Mouse (Mus musculus): Measurements from ENCODE around the gene Dnm1.
"Not testable (repeated sequence)": the region's sequence is repeated elsewhere in the genome, so short reads cannot be mapped to it uniquely, and the experiment has no call there.

Dnm1 gene

DNA sequence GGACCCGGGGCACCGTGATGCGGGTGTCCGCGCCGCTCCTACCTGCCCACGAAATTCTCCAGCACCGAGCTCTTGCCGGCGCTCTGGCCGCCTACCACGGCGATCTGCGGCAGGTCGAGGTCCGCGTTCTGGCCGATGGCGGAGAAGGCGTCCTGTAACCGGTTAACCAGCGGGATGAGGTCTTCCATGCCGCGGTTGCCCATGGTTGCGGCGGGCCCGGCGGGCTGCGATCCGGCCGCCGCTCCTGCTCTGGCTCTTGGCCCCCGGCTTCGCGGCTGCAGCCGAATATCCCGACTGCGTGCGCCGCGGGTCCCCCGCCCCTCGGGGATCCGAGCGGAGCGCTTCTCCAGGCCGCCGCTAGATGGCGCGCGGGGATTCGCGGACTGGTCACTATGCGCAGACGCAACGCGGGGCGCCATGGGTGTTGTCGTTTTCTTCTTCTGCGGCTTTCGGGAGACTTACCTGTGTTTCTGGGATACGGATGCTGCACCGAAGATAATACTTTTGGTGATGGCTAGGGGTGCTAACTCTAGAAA is at the start of gene Dnm1:
Gene Dnm1, minus strand, starts transcription at position 332 of the 536 bp plus-strand sequence.
- DNase-seq, result peak; percentile 99 to 100

- peak in 1 of 2 experiments; percentile 38 for DNase-seq
Observed at GRCm38 (mm10) chr2:32396695-32397094, 43.6 kb upstream of the Dnm1 start.

DNA sequence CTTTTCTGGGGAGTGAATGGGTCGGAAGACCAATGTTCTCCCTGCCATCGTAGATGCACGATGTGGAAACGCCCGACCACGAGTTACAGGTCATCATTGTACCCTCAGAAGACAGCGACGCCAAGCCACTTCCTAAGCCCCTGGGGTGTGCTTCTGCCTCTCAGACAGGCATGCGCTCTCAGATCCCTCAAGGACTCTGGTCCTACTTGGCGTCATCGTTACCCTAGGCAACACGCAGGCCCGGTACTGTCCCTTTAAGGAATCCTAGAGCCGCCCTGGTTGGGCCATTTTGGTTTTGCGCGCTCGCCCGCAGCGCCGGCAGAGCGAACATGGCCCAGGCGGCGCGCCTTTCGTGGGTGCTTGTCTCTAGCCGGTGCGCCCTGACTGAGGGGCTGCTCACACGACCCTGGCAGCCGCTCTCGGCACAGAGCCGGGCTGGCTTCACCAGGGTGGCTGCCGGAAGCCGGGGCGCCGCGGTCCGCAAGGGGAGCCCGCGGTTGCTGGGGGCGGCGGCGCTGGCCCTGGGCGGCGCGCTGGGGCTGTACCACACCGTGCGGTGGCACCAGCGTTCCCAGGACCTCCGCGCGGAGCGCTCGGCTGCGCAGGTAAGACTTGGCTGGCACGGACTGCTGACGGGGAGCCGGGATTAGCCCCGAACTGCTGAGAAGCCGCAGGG is 42.9 kb upstream of the Dnm1 start:
- DNase-seq, result peak; percentile 91 to 93

GRCm38 (mm10) chr2:32395484-32395945 is 42.4 kb upstream of the Dnm1 start, which contains the start of gene Ptges2:
Ptges2 (plus strand) TSS chr2:32395896.
- DNase-seq, result peak; percentile 93 to 95

DNA sequence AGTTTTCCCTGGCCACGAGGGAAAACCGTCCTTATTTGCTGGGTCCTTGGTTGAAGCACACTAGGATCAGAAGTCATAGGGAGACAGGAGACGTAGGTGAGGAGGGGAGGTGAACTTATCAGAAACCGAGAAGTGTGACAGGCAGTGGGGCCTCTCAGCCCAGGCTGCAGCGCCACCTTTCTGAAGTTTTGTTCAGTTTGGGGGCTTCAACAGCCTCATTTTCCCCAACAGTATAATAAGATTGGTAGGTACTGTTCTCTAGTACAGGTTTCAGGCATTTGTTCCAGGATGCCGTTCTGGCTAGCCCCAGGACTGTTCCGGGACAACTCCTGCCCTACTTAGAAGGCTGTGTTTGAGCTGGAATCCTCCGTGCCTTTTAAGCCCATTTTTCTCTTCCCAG is 41.8 kb upstream of the Dnm1 start:
- peak in 1 of 2 experiments; percentile 52 for DNase-seq

DNA sequence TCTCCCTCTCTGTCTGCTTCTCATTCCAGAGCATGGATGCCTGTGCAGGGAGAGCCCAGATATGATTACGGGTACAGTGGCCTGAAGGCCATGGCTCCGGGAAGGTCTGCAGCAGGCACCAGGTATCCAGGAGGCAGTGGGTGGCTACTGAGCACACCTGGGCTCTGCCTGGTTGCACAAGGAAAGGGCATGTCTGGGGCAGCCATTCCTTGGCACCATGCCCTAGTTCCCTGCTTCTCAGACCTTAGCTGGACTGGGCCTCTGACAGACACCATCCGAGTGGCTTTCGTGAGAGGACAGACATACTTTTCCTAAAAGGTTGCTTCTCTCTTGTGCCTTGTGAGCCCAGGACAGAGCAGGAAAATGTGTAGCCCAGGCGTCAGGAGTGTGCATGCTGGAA is 38.9 kb upstream of the Dnm1 start:
- DNase-seq, result peak in 1 of 2 experiments; percentile 35

- no peak for DNase-seq
Observed at GRCm38 (mm10) chr2:32390871-32391270, 37.7 kb upstream of the Dnm1 start.

DNA sequence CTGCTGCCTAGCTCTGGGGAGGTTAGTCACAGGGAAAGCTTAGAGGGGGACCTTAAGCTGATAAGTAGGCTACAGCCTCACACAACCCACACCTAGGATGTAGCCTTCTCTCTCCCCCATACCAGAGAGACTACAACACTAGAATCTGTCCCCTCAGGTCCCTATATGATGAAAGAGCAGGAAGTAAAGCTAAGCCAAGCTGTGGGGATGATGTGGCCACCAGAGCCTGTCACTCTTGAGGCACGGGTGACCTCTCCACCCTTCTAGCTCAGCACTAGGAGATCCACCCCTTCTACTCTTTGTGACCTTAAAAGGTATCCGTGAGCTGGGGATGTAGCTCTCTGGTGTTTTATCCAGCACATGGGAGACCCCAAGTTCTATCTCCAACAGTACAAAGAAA is 36.0 kb upstream of the Dnm1 start:
- no peak for DNase-seq

DNA sequence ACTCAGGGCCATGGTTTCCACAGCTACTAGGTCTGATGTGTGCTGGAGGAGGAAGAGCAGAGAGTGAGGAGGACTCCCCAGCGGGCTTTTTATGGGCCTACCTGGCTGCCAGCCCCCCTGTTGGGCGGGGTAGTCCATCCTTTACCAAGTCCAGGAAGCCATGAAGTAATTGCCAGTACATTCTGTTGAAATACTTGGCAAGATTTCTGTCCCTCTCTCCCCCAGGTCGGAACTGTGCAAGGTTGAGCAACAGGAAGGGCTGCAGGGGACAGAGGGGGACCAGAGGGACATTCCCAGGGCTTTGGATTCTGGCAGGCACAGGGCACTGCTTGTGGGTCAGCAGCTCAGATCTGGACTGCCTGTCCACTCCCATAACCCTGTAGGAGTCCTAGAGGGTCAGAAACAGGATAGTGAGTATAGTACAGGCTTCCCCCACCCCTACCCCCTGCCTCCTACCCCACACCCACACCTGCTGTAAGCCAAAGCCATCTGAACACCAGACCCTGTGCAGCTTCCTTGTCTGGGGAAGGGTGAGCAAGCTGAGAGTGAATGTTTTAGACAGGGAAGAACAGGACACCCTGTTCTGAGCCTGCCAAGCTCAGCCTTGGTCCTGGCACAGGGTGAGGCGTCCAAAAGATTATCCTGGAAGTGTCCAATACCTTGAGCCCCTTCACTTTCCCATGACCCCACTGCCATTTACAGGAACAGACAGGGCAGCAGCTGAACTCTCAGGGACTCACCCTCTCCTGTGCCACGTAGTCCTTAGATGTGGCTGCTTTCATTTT is 34.8 kb upstream of the Dnm1 start, which contains the start of gene Lcn2:
Gene Lcn2, minus strand, starts transcription at position 547 of the 785 bp plus-strand sequence.
- no peak for DNase-seq

- DNase-seq, result no peak
Observed at GRCm38 (mm10) chr2:32382689-32383088, 29.6 kb upstream of the Dnm1 start.

DNA sequence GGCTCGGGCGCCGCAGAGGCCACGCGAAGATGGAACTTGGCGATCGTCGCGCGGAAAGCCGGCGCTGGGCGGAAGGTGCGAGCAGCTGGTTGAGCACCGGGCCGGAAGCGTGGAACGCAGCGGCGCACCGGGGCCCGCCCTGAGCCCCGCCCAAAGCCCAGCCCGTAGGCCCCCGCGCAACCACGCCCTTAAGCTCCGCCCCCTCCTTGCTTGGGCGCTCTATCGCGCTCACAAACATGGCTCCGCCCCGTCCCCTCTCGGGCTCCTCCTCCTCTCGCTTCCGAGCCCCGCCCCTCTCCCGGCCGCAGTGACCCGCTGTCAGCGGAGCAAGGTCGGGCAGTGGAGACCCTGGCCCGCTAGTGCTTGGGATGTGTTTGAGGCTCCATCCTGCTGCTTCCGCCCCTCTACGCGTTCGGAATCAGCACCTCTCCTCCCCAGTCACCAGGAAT is 28.7 kb upstream of the Dnm1 start, which contains the start of gene 1110008P14Rik:
Gene 1110008P14Rik, minus strand, starts transcription at position 164 of the 449 bp plus-strand sequence.
- peak; percentile 95 to 99 for DNase-seq

DNA sequence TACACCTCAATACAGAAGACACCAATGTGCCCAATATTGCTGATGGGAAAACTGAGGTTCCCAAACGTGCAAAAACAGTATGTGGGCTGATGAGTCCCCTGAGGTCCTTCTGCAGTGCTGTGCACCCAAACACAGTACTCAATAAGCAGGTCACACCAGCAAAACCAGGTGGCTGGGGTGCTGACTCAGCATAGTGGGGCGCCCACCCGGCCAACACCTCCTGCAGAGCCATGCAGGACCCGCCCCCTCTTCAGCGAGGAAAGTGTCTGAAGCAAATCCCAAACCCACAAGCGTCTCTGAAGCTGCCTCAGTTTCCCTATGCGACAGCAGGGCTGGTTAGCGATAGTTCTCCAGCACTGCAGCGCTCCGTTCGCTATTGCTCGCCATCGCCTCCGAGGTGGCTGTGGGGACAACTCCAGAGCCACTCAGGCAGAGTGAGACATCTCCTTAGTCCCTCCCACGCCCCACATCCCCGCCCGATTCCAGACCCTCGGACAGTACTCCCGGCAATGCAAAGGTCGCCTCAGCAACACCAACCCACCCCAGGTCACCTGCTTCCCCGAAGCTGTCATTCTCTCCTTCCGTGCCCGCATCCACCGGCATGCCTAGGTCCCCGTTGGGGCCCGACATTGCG is 28.1 kb upstream of the Dnm1 start:
- DNase-seq, result no peak

DNA sequence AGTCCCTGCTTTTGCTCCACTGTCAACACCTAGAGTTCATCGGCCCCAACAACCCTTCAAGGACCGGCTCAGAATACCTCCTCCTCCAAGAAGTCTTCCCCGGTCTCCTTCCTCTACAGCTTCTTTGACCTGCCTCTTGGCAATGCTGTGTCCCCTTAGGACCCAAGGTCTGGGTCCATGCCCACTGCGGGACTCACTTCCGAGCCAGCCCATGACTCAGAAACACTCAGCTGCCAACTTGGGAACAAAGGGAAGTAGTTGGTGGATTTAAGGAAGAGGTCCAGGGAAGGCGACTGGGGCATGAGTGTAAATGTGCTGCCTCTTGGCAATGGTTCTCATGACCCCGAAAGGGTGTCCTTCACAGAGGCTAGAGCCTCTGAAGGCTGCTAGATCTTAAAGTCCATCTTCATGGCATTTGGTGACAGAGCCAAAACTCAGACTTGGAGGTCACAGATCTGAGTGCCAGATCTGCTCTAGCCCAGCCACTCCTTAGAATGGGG is 26.9 kb upstream of the Dnm1 start:
- peak in 1 of 2 experiments; percentile 37 for DNase-seq

GRCm38 (mm10) chr2:32376963-32377362 is 23.8 kb upstream of the Dnm1 start:
- no peak for DNase-seq

GRCm38 (mm10) chr2:32375317-32375940 is 22.3 kb upstream of the Dnm1 start:
- no peak for DNase-seq

- no peak for DNase-seq
Observed at GRCm38 (mm10) chr2:32374191-32374590, 21.1 kb upstream of the Dnm1 start.

DNA sequence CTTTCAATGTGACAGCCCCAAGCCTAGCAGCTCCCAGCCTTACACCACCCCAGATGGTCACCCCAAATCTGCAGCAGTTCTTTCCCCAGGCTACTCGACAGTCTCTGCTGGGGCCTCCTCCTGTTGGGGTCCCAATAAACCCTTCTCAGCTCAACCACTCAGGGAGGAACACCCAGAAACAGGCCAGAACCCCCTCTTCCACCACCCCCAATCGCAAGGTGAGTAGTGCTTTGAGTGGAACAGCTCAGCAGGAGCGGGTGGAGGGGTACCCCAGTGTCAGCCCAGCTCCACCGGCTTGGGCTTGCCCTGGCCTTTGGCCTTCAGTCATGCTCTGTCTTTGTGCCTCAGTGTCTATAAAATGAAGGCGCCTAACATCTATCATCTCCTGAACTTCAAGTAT is 14.2 kb upstream of the Dnm1 start:
- no peak for DNase-seq

DNA sequence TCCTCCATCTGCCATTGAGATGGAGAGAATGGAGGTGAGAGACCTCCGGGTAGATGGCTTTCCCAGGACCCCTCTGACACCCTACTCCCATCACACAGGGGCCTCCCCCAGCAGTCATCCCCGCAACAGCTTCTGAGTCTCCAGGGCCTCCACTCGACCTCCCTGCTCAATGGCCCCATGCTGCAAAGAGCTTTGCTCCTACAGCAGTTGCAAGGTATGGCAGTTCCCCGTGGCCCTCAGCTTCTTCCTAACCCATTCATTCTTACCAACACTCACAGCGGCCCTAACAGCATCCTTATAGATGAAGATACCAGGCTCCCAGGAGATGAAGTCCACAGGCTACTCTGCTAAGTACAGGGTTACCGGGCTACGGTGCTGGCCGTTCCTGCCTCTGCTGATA is 11.0 kb upstream of the Dnm1 start:
- peak in 1 of 2 experiments; percentile 15 for DNase-seq

- DNase-seq, result peak in 1 of 2 experiments; percentile 11
Observed at GRCm38 (mm10) chr2:32363376-32364106, 10.4 kb upstream of the Dnm1 start.

DNA sequence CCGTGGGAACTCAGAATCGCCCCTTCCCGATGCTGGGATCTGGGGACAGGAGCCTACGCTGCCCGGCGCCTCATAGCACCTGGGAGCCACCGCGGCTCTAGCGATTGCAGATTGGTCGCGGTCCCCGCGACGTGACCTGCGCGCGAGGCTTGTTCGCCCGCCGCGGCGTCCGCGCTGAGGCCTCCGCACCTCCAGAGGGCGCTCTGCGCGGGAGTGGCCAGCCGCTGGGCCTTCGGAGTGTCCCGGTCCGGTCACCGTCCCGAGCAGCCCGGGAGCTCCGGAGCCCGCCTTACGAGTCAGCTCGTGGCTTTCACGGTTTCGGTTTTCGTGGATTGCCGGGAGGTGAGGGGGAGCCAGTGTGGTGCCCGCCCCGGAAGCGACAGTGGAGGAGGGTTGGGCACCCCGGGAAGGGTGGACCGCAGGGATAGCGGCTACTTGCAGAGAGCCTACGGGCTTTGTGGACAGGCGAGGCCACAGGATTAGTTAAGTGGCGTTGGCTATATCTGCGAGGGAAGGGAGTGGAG is 9.7 kb upstream of the Dnm1 start:
- peak; percentile 98 for DNase-seq

- not testable (repeated sequence) for DNase-seq
Observed at GRCm38 (mm10) chr2:32362274-32362673, 9.1 kb upstream of the Dnm1 start.
